Mouse (Mus musculus) CH12.LX (cell line): ENCODE results near the gene Tmprss15.

Experiments
- CTCF ChIP-seq, 2 experiments: IDR thresholded peaks in 1 of 2; conservative IDR thresholded peaks in 1 of 2; 2 replicates each; pipeline ENCODE4 v1.5.1; 2011 to 2012; ENCODE audit warnings: low read depth in 2 of 2, low read length in 2 of 2, improper control_type of control experiment in 1 of 2, inconsistent platforms in 1 of 2, mild to moderate bottlenecking in 1 of 2, moderate library complexity in 1 of 2
- ETS1 ChIP-seq: conservative IDR thresholded peaks from 2 replicates; pipeline ENCODE4 v1.6.1; 2012; ENCODE audit warnings: low read depth, mild to moderate bottlenecking, inconsistent platforms, low read length, improper control_type of control experiment, moderate library complexity
- KAT2A ChIP-seq: IDR thresholded peaks from 2 replicates; pipeline ENCODE4 v1.6.1; 2012; ENCODE audit warnings: low read length, improper control_type of control experiment, inconsistent platforms; ENCODE audit not compliant: insufficient replicate concordance
- MEF2A ChIP-seq: IDR thresholded peaks from 2 replicates; pipeline ENCODE4 v1.6.1; 2014; ENCODE audit warnings: low read depth, mild to moderate bottlenecking, inconsistent platforms, low read length, improper control_type of control experiment, borderline replicate concordance
- NELFE ChIP-seq: IDR thresholded peaks from 2 replicates; pipeline ENCODE4 v1.6.1; 2011; ENCODE audit warnings: low read depth, low read length, improper control_type of control experiment
- POLR2A ChIP-seq: IDR thresholded peaks from 2 replicates; pipeline ENCODE4 v1.6.1; 2011; ENCODE audit warnings: low read depth, mild to moderate bottlenecking, improper control_type of control experiment, low read length
- TCF12 ChIP-seq: IDR thresholded peaks from 2 replicates; pipeline ENCODE4 v1.6.1; 2014; ENCODE audit warnings: low read depth, mild to moderate bottlenecking, inconsistent platforms, low read length, improper control_type of control experiment
- USF1 ChIP-seq: IDR thresholded peaks from 2 replicates; pipeline ENCODE4 v1.6.1; 2014; ENCODE audit warnings: low read depth, mild to moderate bottlenecking, inconsistent platforms, low read length, improper control_type of control experiment

- TF ChIP-seq POLR2A (no peak), TCF12 (no peak), USF1 (no peak), CTCF (conservative IDR thresholded peaks at IDR 0.05 in 1 of 2, IDR thresholded peaks at IDR 0.05 in 1 of 2; ENCODE audit: low read depth in 2 of 2, low read length in 2 of 2) (no peak), MEF2A (no peak), ETS1 (no peak), KAT2A (no peak), NELFE (no peak)
Observed at GRCm38 (mm10) chr16:79100325-79100724, 9.4 kb upstream of the Tmprss15 start.
